Mouse (Mus musculus) mesoderm, embryonic 11.5 days (tissue): ENCODE measurements around the gene Asna1.

ENCODE experiments used
- DNase-seq: peaks from one replicate; pipeline ENCODE4 v3.0.0-alpha.2; 2012; ENCODE audit warnings: low read depth, low spot score

The Asna1 gene

GRCm38 (mm10) chr8:84990349-84990748 is 34.7 kb downstream of the Asna1 start, which contains the start of gene Hook2:
TSS of gene Hook2 (plus strand) at chr8:84990603.
- DNase-seq = peak; percentile 99

- peak; percentile 93 for DNase-seq
Observed at GRCm38 (mm10) chr8:84989810-84990209, 35.3 kb downstream of the Asna1 start.

- no peak for DNase-seq
Observed at GRCm38 (mm10) chr8:84989311-84989731, 35.8 kb downstream of the Asna1 start.

DNA sequence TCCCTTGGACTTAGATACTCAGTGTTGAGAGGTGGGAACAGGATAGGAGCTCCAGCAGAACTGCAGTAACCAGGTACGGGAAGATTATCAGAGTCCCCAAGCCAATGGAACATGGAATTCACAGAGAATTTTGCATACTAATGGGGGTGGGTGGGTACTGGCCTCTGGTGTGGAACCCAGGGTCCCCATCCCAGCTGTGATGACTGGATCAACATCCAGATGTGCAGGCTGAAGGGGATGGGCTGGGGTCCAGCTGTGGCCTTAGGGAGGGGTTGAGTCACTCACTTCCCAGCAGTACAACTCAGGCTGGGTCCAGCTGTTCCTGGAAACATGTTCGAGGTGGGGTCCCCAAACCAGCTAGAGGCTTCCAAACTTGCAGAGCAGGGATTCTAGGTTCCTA is 37.2 kb downstream of the Asna1 start:
- DNase-seq = no peak

DNA sequence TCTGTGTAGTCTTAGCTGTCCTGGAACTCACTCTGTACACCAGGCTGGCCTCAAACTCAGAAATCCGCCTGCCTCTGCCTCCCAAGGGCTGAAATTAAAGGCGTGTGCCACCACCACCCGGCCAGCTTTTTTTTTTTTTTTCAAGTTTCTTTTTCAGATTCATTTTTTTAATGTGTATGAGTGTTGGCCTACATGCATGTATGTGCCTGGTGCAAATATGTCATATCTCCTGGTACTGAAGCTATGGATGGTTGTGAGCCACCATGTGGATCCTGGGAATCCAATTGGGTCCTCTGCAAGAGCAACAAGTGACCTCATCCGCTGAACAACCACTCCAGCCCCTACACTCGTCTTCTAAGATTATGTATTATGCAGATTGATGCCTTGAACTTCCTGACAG is 37.7 kb downstream of the Asna1 start:
- DNase-seq = no peak

DNA sequence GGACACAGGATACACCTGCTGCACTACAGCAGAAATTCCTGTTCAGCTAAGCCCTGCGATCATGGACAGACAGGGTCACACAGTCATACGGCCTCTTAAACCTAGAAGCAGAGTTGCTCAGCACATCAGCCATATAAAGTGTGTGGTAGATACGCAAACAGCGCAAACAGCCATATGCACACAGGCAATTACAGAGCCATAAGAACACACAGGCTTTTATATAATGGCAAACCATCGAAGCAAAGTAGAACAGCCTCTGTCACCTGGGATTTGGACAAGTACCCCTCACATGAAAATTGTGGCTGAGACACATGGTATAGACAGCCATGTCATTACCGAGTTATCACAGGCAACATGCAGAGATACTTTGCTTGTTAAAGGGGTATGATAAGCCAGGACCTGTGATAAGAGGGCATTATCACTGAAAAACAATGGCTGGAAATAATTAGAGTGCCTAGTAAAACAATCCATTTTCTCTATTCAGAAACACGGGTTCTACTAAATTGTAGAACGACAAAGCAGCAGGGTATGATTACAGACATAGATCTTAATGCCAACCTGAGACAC is 38.6 kb downstream of the Asna1 start:
- no peak for DNase-seq

GRCm38 (mm10) chr8:84985684-84986378 is 39.2 kb downstream of the Asna1 start:
- DNase-seq = peak; percentile 81

DNA sequence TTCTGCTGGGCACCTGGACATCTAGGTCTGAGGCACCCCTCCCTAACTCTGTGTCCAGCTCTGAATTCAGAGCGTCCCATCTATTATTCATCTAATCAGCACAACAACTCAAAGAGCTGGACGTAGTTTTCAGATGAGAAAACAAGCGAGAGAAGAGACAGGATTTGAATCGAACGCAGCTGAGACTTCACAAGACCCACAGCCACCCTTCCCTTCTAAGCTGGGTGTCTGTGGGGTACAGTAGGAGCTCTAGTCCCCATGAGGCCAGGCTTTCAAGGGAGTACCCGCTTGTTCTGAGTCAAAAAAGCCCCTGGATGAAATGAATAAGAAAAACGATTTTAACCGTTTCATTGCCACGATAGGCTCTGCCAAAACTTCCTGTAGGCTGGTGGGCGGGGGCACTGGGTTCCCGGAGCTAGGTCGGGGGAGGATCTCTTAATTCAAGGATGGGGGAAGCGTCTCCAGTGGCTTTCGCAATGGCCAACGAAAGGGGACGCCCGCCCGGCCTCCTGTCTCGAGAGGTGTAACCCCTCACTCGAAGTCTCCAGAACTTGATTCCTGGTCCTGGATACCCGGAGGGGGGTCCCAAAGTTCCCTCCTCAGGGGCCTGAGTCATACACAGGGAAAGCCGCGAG is 39.9 kb downstream of the Asna1 start:
- no peak for DNase-seq

- DNase-seq = no peak
Observed at GRCm38 (mm10) chr8:84984294-84985048, 40.6 kb downstream of the Asna1 start.

GRCm38 (mm10) chr8:84982499-84983011 is 42.5 kb downstream of the Asna1 start:
- DNase-seq = no peak

- DNase-seq = no peak
Observed at GRCm38 (mm10) chr8:84981644-84982498, 43.2 kb downstream of the Asna1 start.

DNA sequence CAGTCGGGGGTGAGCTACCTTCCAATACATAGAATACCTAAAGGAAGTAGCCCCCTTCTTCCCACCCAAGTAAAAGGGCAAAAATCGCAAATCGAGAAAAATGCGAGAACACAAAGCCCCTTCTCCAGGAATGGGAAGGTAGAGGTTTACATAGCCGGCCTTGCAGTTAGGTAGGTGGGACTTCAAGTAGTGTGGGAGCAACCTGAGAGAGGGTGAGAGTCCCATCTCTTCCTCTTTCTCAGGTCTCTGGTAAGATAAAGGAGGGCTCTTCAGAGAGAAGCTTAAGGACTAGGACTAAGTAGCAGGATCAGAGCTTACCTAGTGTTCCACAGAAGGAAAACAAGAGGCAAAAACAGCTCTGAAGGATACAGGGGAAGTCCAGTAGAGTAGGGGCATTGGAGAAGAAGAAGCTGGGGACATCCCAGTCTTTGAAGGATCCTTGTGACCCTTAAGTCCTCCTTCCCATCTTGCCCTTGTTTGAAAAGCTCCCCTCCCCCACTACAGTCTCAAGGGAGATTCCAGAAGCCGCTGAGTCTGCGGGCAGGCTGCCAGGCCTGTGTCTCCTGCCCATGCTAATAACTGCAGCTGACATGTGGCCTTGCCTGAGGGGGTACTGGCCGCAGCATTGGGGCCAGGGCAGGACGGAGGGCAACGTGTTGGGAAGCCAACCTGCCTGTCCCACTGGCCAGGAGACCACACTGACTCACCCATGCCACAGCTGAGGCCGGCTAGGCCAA is 44.3 kb downstream of the Asna1 start:
- no peak for DNase-seq

- DNase-seq = peak; percentile 92
Observed at GRCm38 (mm10) chr8:84979599-84980421, 45.3 kb downstream of the Asna1 start.

DNA sequence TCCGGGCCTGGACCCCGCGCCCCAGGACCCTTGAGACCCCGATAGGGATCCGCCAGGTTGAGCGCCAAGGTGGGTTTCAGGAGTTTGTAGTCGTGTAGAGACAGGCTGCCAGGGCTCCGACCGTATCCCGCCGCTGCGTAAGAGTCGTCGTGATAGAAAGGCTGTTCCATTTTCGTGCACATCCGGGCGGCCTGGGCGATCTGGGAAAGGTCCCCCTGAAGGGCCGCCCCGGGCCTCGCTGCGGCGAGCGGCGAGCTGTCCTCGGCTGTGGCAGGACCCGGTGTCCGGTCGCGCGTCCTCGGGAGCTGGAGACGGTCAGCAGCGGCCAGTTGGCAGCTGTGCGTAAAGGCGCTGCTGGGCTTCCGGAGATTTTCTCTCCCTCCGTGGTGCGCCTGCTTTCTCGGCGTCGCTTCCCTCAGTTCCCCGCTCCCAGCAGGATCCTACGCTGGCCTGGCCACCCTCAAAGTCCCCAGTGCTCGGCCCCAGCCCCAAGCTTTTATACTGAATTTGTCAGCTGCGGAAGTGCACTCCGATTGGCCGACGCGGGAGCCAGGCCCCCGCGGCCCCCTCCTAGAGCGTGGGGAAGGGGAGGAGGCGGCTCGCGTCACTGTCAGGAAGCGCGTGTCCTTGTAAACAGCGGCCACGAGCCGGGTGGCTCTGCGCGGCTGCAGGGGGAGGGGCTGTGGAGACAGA is 46.7 kb downstream of the Asna1 start, which contains the start of gene Junb:
Junb (minus strand) TSS at position 471 of the 693 bp plus-strand sequence.
- DNase-seq = peak; percentile 89

DNA sequence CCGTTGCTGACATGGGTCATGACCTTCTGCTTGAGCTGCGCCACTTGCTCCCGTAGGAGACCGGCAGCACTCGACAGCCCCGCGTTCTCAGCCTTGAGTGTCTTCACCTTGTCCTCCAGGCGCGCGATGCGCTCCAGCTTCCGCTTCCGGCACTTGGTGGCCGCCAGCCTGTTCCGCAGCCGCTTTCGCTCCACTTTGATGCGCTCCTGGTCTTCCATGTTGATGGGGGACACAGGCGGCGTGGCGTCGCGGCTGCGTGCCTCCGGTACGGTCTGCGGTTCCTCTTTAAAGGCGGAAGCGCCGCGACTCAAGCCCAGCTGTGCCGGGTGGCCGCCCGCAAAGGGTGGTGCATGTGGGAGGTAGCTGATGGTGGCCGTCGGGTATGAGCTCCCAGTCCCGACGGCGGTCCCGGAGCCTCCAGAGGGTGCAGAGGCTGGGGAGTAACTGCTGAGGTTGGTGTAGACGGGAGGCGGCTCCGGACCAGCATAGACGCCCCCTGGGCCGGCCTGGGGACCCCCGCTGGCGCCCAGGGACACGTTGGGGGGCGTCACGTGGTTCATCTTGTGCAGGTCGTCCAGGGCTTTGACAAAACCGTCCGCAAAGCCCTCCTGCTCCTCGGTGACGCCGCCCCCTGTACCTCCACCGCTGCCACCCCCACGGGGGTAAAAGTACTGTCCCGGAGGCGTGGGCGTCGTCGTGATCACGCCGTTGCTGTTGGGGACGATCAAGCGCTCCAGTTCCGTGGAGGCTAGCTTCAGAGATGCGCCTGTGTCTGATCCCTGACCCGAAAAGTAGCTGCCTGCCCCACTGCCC is 47.4 kb downstream of the Asna1 start:
- DNase-seq = no peak

GRCm38 (mm10) chr8:84976763-84977434 is 48.2 kb downstream of the Asna1 start:
- no peak for DNase-seq

- DNase-seq = peak; percentile 96
Observed at GRCm38 (mm10) chr8:84976031-84976762, 48.9 kb downstream of the Asna1 start.
